Mouse (Mus musculus) MEL (cell line): ENCODE data around the gene Pah.

Experiments used
- CTCF ChIP-seq, 3 experiments: IDR thresholded peaks in 2 of 3; conservative IDR thresholded peaks in 1 of 3; 2 replicates each; pipeline ENCODE4 v1.5.1; 2011 to 2012; ENCODE audit warnings: low read length in 3 of 3, low read depth in 2 of 3, mild to moderate bottlenecking in 2 of 3, improper control_type of control experiment in 1 of 3, inconsistent platforms in 1 of 3, mixed read lengths in 1 of 3, moderate library complexity in 1 of 3; ENCODE audit not compliant: control insufficient read depth in 1 of 3, insufficient read depth in 1 of 3, poor library complexity in 1 of 3, severe bottlenecking in 1 of 3
- EP300 ChIP-seq, 2 experiments: IDR thresholded peaks; 2 replicates each; pipeline ENCODE4 v1.6.1; 2011; ENCODE audit warnings: improper control_type of control experiment in 2 of 2, low read length in 2 of 2, low read depth in 1 of 2, mild to moderate bottlenecking in 1 of 2
- TCF12 ChIP-seq: IDR thresholded peaks from 2 replicates; pipeline ENCODE4 v1.6.1; 2014; ENCODE audit warnings: low read depth, mild to moderate bottlenecking, inconsistent platforms, low read length, improper control_type of control experiment, moderate library complexity
- ZC3H11A ChIP-seq: IDR thresholded peaks from 2 replicates; pipeline ENCODE4 v1.6.1; 2012; ENCODE audit warnings: low read depth, mild to moderate bottlenecking, inconsistent platforms, low read length, improper control_type of control experiment

DNA sequence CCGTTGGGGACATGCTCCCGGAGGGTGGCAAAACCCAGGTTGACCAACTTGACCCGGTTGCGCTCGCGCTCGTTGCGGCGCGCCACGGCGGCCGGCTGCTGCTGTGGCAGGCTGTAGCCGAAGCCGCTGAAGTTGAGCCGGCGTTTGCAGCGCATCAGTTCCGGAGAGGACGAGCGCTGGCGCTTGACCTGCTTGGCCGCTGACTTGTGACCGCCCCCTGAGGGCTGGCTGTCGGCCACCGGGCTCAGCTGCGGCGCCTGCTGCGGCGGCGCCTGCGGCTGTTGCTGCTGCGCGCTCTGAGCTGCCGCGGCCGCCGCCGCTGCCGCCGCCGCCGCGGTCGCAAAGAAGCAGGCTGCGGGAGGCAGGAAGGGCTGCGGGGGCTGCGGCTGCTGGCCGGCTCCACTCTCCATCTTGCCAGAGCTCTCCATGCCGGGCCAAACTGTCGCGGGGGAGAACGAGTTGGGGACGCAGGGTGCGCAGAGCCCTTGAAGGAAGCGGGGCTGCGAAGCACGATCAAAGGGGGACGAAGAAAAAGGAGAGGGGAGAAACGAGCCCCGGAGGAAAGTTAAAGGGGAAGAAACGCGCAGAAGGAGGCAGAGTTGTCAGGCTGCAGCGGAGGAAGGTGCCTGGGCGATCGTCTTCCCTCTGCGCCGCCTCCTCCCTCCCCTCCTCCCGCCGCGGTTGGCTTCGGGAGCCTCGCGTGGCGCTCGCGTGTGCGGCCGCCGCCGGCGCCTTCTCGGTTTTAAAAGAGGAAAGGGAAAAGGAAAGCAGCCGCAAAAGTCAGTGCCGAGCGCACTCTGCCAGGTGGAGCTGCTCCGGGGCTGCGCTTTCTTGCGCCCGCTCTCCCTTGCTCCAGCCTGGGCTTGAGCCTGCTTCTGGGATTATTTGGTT lies 28.7 kb upstream of the Pah start:
- TF ChIP-seq EP300 (IDR thresholded peaks at IDR 0.05; ENCODE audit: low read depth in 1 of 2, low read length in 2 of 2) (no peak), CTCF (IDR thresholded peaks at IDR 0.05 in 2 of 3, conservative IDR thresholded peaks at IDR 0.05 in 1 of 3; ENCODE audit: control insufficient read depth in 1 of 3, insufficient read depth in 1 of 3, low read depth in 2 of 3, low read length in 3 of 3, poor library complexity in 1 of 3, severe bottlenecking in 1 of 3) (no peak), ZC3H11A (no peak), TCF12 (no peak)
